Mouse (Mus musculus) intestine, embryonic 15.5 days (tissue): ENCODE results near the gene Gopc. TPM values are rescaled to one million over a fixed set of nuclear protein-coding genes. Genes with fewer than 3 reads are reported as not detected.
"Not testable (repeated sequence)": the region's sequence is repeated elsewhere in the genome, so short reads cannot be mapped to it uniquely, and the experiment has no call there.

Source experiments
- ATAC-seq: fragments of 200-750 bp; cut with Nextera tagmentation; 2 replicates; pipeline ENCODE4 v1.8.0; 2017; ENCODE audit warnings: moderate TSS enrichment, moderate library complexity
- H3K27ac ChIP-seq: fragments of 300-500 bp; sonication (generic); 2 replicates; pipeline ENCODE4 v1.5.1; 2015; ENCODE audit warnings: mild to moderate bottlenecking, inconsistent platforms
- H3K27me3 ChIP-seq: fragments of 300-500 bp; sonication (generic); replicated peaks from 2 replicates; pipeline ENCODE4 v1.6.1; 2015; ENCODE audit warnings: inconsistent platforms
- H3K36me3 ChIP-seq: fragments of 300-500 bp; sonication (generic); 2 replicates; pipeline ENCODE4 v1.6.1; 2015; ENCODE audit warnings: inconsistent platforms
- H3K4me1 ChIP-seq: fragments of 300-500 bp; sonication (generic); replicated peaks from 2 replicates; pipeline ENCODE4 v1.6.1; 2015; ENCODE audit warnings: inconsistent platforms
- H3K4me2 ChIP-seq: fragments of 300-500 bp; sonication (generic); replicated peaks from 2 replicates; pipeline ENCODE4 v1.6.1; 2015; ENCODE audit warnings: mild to moderate bottlenecking, inconsistent platforms
- H3K4me3 ChIP-seq: fragments of 300-500 bp; sonication (generic); replicated peaks from 2 replicates; pipeline ENCODE4 v1.5.1; 2015; ENCODE audit warnings: inconsistent platforms
- H3K9ac ChIP-seq: fragments of 300-500 bp; sonication (generic); 2 replicates; pipeline ENCODE4 v1.6.1; 2015; ENCODE audit warnings: inconsistent platforms
- H3K9me3 ChIP-seq: fragments of 300-500 bp; sonication (generic); 2 replicates; pipeline ENCODE4 v1.6.1; 2016; ENCODE audit warnings: inconsistent platforms
- WGBS: fragments of 180-500 bp; shearing (Covaris S2); methylation state at CpG from one replicate; pipeline ENCODE4 v1.1.7; 2015; 5-methylcytosine and 5-hydroxymethylcytosine counted together
- polyA plus RNA-seq: library from polyadenylated mRNA; unstranded; fragments of >200 nt; fragmentation: Nextera tagmentation; extraction: Ambion mirVana; gene quantifications from 2 replicates; pipeline ENCODE4 v1.2.1, GENCODE M21; 2015

Gene Gopc
- polyA plus RNA-seq, 1 experiment from 2014 or later, result 19.4 TPM

DNA sequence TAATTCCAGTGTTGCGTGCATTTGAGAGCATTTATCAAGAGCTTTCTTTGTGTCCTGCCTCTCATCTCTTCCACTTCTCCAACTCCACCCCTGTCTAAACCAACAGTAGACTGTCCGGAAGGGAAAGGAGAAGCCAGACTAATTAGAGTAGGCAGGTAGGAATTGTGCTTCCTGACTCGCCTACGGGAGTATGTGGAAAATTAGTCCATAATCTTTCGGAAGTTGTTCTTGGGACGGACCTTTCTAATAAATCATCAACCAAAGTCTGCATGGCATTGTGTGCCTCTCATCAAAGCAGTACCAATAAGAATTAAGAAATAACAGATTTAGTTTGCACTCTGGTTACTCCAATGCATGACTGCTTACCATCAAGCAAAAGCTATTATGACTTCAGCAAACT, 1.1 kb upstream of the Gopc start:
- H3K27ac ChIP-seq, result no peak overlapping the region
- 60% methylated on average over 6 of the region's 6 CpGs for WGBS
- H3K36me3 ChIP-seq, result no peaks in the 10 kb centered on the region
- H3K4me3 ChIP-seq, result peak overlapping the region; percentile 92
- H3K27me3 ChIP-seq, result no peaks in the 10 kb centered on the region
- peak overlapping the region; percentile 52 for H3K4me2 ChIP-seq
- no peaks in the 10 kb centered on the region for H3K4me1 ChIP-seq
- no peak overlapping the region for H3K9ac ChIP-seq
- no peak for ATAC-seq
- H3K9me3 ChIP-seq, result no peaks in the 10 kb centered on the region

DNA sequence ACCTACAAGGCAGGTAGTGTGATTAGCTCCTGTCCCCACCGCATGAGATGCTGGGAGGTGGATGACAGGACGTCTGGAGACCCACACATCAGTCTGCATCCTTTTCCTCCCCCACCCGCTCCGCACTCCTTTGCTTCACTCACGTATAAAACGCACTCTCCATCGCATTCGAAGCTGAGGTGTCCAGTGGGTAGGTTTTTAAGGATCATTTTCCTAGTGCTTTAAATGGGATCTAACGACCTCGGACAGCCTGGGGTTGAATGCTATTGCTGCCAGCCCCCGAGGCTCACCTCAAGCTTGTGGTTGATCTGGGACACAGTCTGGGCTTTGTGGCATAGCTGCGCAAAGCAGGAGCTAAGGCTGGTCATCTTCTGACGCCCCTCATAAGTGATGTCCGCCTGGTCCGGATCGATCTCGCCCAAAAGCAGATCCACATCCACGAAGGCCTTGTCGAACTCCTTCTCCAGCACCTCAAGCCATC, 563 bp downstream of the Gopc start:
- H3K27me3 ChIP-seq, result no peaks in the 10 kb centered on the region
- no peaks in the 10 kb centered on the region for H3K9me3 ChIP-seq
- H3K9ac ChIP-seq, result peak overlapping the region; percentile 94
- peak overlapping the region; percentile 92 for H3K4me3 ChIP-seq
- H3K27ac ChIP-seq, result peak overlapping the region; percentile 89
- WGBS, result under 1% methylated on average over 19 of the region's 19 CpGs
- peak; percentile 4; the same call in 1 of the 2 replicates for ATAC-seq
- no peaks in the 10 kb centered on the region for H3K36me3 ChIP-seq
- H3K4me1 ChIP-seq, result no peaks in the 10 kb centered on the region
- peak overlapping the region; percentile 74 for H3K4me2 ChIP-seq

DNA sequence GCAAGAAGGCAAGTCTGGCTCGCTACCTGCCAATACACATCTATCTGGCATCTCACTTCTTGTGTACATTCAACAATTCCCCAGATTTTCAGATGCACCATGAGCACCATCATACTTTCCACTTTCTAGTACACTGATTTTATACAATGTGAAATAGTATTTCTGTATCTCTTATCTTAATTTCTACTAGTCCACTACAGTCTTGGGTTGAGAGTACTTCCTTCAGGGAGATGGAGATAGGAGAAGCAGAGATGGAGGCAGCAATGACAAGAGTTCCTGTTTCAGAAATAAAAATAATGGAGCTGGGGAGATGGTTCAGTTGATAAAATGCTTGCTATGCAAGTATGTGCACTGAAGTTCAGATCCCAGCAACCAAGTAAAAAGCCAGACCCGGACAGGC, 4.1 kb downstream of the Gopc start:
- H3K4me1 ChIP-seq, result no peaks in the 10 kb centered on the region
- no peaks in the 10 kb centered on the region for H3K36me3 ChIP-seq
- no peak overlapping the region for H3K4me3 ChIP-seq
- ATAC-seq, result no peak
- no peaks in the 10 kb centered on the region for H3K9me3 ChIP-seq
- no peaks in the 10 kb centered on the region for H3K27me3 ChIP-seq
- H3K9ac ChIP-seq, result no peak overlapping the region
- H3K4me2 ChIP-seq, result no peak overlapping the region
- 97% methylated on average over 2 of the region's 2 CpGs for WGBS
- H3K27ac ChIP-seq, result no peak overlapping the region

DNA sequence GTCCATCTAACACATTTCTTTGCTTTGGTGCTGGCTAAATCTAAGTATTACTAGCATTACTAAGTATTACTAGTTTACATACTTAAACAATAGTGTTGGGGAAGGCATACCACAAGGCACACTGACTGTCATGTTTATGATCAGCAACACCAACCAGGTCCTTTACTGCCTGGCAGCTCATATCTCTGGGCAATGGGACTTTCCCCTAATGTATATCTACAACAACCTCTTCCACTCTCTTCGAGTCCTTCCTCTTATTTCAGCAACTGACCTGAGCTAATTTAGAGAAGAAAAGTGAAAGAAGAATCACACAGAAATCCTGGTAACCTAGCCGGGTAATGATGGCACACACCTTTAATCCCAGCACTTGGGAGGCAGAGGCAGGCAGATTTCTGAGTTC, 5.5 kb downstream of the Gopc start:
- H3K27ac ChIP-seq, result no peak overlapping the region
- no peak overlapping the region for H3K4me3 ChIP-seq
- H3K9ac ChIP-seq, result no peak overlapping the region
- no peaks in the 10 kb centered on the region for H3K9me3 ChIP-seq
- no peak overlapping the region for H3K4me2 ChIP-seq
- H3K27me3 ChIP-seq, result no peaks in the 10 kb centered on the region
- H3K4me1 ChIP-seq, result no peaks in the 10 kb centered on the region
- 82% methylated on average over 2 of the region's 2 CpGs for WGBS
- no peaks in the 10 kb centered on the region for H3K36me3 ChIP-seq
- ATAC-seq, result no peak

DNA sequence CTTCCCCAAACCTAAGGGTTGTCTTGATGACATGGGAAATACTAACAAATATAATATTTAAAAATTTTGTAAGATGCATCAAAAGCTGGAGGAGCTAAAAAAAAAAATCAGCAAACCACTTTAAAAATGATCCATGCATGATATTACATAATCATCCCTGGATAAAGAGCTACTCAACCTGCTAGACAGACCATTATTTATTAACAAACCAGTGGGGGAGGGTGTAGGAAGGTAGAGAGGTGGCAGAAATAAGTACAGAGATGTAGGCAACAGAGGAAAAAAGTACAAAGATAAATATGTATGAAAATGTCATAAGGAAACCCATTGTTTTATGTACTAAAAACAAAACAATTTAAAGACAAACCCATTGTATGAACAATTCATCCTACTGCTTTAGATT, 7.3 kb downstream of the Gopc start:
- H3K4me3 ChIP-seq, result no peak overlapping the region
- H3K27me3 ChIP-seq, result no peaks in the 10 kb centered on the region
- no peak overlapping the region for H3K27ac ChIP-seq
- H3K9me3 ChIP-seq, result no peaks in the 10 kb centered on the region
- no peak overlapping the region for H3K9ac ChIP-seq
- ATAC-seq, result no peak
- H3K4me2 ChIP-seq, result no peak overlapping the region
- no peaks in the 10 kb centered on the region for H3K36me3 ChIP-seq
- no peaks in the 10 kb centered on the region for H3K4me1 ChIP-seq

DNA sequence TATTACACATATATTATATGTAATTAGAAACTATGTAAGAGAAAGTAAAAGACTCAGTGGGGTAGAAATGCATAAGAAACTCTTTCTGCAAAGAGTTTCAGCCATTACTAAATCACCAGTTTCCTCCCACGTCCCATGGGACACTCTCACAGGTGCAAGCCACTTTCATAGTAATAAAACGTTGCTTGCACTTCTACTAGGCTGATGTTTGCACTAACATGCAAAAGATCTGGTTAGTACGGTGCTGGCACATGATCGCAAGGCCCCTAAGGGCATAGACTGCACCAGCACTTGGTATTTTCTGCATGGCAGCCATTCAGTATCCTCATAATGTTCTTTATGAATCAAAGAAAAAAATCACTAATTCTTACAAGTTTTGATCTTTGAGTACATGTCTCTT, 8.1 kb downstream of the Gopc start:
- Histone ChIP-seq H3K9me3 (no peaks in the 10 kb centered on the region), H3K4me2 (no peak overlapping the region), H3K4me1 (no peaks in the 10 kb centered on the region), H3K36me3 (no peaks in the 10 kb centered on the region), H3K9ac (no peak overlapping the region), H3K27me3 (no peaks in the 10 kb centered on the region), H3K27ac (no peak overlapping the region), H3K4me3 (no peak overlapping the region)
- peak; percentile 51; the same call in 1 of the 2 replicates for ATAC-seq
- WGBS, result 66% methylated on average over 4 of the region's 4 CpGs

DNA sequence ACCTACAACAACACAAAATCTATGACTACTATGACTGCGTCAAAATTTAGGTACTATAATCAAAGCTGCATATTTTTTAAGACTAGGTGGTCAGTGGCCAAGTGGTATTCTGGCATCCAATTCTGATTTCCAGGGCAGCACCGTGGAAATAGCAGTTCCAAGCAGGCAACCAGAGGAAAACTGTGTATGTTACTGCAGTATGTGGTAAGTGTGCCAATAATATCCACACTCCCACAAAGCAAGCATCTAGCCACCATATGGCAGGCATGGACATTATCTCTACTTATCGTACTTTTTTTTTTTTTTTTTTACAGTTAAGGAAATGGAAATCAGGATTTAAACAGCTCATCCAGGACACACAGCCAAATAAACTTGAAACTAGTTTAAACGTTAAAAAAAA, 13.5 kb downstream of the Gopc start:
- 78% methylated on average over 4 of the region's 4 CpGs for WGBS
- ATAC-seq, result no peak
- no peak overlapping the region for H3K9ac ChIP-seq
- no peaks in the 10 kb centered on the region for H3K36me3 ChIP-seq
- no peak overlapping the region for H3K4me3 ChIP-seq
- no peaks in the 10 kb centered on the region for H3K9me3 ChIP-seq
- H3K4me2 ChIP-seq, result no peak overlapping the region
- no peaks in the 10 kb centered on the region for H3K4me1 ChIP-seq
- no peaks in the 10 kb centered on the region for H3K27me3 ChIP-seq
- H3K27ac ChIP-seq, result no peak overlapping the region

DNA sequence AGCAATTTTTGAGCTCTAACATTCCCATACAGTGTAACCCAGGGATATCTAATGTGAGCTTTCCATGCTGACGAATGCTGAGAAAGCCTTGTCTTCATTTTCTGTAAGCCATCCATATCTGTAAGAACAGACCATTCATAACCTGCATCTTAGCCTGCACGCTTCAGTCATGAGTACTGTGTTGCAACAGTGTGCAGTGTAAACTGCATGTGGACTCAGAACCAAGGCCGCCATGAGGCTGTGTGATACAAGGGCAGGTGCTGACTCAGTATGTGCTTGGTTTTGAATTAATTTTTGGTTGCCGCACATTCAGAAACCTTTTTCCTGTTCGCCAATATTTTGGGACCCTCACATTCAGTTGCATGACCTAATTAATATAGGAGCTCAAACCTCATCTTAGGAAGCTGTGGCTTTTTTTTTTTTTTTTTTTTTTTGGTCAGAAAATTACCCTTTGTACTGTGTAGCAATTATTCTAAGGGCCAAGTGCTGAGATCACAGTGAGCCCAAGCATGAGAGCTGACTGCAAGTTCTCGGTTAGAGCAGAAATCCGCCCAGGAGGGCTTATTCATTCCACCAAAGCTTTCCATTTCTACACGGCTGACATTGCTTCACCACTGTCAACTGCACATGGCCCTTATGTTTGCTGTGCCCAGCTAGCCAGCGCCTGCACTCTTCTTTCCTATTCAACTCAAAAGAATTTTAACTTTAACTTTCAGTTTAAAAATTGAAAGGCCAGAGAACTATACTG, 20.9 kb downstream of the Gopc start:
- H3K4me2 ChIP-seq, result no peak overlapping the region
- H3K27me3 ChIP-seq, result no peaks in the 10 kb centered on the region
- no peak overlapping the region for H3K9ac ChIP-seq
- H3K27ac ChIP-seq, result no peak overlapping the region
- no peaks in the 10 kb centered on the region for H3K4me1 ChIP-seq
- WGBS, result 88% methylated on average over 9 of the region's 9 CpGs
- peak; percentile 71; the same call in 1 of the 2 replicates for ATAC-seq
- H3K4me3 ChIP-seq, result no peak overlapping the region
- H3K36me3 ChIP-seq, result no peaks in the 10 kb centered on the region
- no peaks in the 10 kb centered on the region for H3K9me3 ChIP-seq

DNA sequence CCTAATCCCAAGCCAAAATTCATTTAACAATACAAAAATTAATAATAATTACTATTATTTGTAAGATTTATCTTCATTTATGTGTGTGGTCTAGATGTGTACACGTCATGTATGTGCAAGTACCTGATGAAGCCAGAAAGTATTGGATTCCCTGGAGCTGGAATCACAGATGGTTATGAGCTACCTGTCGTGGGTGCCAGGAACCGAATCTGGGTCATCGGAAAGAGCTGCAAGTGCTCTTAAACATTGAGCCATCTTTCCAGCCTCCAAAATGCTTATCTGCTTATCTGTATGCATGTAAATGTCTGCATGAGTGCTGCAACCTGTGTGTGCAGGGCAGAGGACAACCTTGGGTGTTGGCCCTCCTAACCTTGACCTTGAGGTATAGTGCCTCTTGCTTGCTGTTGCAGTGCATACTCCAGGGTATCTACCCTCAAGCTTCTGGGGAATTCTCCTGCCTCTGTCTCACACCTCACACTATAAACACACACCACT, 21.6 kb downstream of the Gopc start:
- Histone ChIP-seq H3K9me3 (no peaks in the 10 kb centered on the region), H3K27ac (no peak overlapping the region), H3K4me3 (no peak overlapping the region), H3K36me3 (no peaks in the 10 kb centered on the region), H3K4me1 (no peaks in the 10 kb centered on the region), H3K9ac (no peak overlapping the region), H3K27me3 (no peaks in the 10 kb centered on the region), H3K4me2 (no peak overlapping the region)
- ATAC-seq, result no peak
- 95% methylated on average over 4 of the region's 4 CpGs for WGBS

DNA sequence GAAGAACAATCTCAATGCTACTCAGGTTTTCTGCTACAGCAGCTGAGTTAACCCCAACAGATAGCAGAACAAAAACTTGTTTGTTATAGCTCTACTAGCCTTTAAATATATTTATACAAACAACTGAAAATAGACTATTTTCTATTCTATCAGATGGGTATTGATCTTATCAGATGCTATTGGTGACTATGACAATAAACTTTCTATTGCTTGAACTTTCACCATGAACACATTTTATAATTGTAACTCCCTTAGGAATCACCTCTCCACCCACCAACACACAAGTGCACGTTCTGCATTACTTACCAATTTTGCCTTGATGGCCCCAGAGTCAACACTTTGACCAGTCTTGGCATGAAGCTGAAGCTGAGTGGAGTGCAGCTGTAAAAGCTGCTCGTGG, 23.5 kb downstream of the Gopc start, which contains the start of gene Gm26741:
Gm26741 (plus strand) TSS at position 301 of the 400 bp plus-strand sequence.
- no peaks in the 10 kb centered on the region for H3K9me3 ChIP-seq
- H3K36me3 ChIP-seq, result no peaks in the 10 kb centered on the region; the same call in 1 of the 2 replicates
- no peak within 1 kb of the TSS for H3K9ac ChIP-seq
- H3K27ac ChIP-seq, result no peak within 1 kb of the TSS
- H3K4me2 ChIP-seq, result no peak within 1 kb of the TSS
- no peak for ATAC-seq
- no peaks in the 10 kb centered on the region for H3K4me1 ChIP-seq
- no peak within 1 kb of the TSS for H3K4me3 ChIP-seq
- H3K27me3 ChIP-seq, result no peaks in the 10 kb centered on the region
- WGBS, result 85% methylated on average over 2 of the region's 2 CpGs

DNA sequence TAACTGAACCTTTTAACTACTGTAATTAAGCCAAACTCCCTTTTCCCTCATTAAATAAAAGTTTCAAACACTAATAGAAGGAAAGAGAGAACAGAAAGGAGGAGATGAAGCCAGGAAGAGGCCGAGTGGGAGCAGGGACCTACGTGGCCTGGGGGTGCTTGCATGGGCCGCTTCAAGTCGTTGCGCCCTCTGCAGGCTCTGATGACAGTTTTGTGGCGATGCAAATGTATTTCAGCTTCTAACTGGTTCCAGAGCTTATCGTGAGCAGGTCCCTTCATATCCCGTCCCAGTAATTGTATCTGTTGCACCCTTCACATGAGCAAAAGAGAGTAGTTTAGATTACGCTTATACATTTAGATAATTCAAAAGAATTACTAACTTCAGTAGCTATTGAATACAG, 28.7 kb downstream of the Gopc start:
- ATAC-seq, result no peak
- 81% methylated on average over 9 of the region's 9 CpGs for WGBS
- no peaks in the 10 kb centered on the region for H3K4me1 ChIP-seq
- no peak overlapping the region for H3K9ac ChIP-seq
- H3K27ac ChIP-seq, result no peak overlapping the region
- no peaks in the 10 kb centered on the region for H3K27me3 ChIP-seq
- no peak overlapping the region for H3K4me3 ChIP-seq
- no peaks in the 10 kb centered on the region for H3K9me3 ChIP-seq
- no peak overlapping the region for H3K4me2 ChIP-seq
- peaks cover 11% of the 10 kb centered on the region for H3K36me3 ChIP-seq

DNA sequence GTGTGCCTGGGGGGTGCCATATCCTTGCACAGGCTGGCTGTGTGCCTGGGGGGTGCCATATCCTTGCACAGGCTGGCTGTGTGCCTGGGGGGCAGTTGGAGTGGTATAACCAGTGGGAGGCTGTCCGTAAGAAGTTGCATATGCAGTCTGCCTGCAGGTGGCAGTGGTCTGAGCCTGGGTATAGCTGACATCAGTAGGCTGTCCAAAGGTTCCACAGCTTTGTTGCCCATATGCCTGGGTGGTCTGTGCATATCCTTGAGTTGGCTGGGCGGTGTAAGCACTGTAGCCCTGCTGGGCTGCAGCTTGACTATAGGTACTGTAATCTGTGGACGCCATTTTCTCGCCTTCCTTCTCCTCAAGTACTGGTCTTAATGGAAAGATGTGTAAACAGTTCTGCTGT, 38.6 kb downstream of the Gopc start:
- not testable (repeated sequence) for ATAC-seq, H3K4me1 ChIP-seq, H3K4me2 ChIP-seq, H3K9me3 ChIP-seq, H3K4me3 ChIP-seq, H3K27me3 ChIP-seq, H3K27ac ChIP-seq, H3K9ac ChIP-seq
- 88% methylated on average over 4 of the region's 4 CpGs for WGBS
- H3K36me3 ChIP-seq, result peaks cover 15% of the 10 kb centered on the region

DNA sequence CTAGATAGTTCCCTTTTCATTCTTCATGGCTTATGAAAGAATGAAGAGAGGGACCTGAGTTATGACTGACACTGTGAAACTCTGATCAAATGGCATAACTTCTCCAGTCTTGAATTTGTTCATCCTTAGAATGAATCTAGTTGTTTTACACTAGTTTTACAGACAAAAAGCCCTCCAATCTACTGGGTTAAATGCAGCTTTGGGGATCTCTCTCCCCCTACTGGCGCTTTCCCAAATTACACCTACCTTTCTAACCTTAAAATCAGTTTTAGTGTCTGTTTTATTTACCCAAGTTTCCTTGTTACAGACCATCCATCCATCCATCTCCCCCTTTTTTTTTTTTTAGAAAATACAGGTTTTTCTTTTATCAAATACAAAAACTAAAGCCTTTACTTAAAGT, 50.9 kb downstream of the Gopc start:
- Histone ChIP-seq H3K27ac (no peak overlapping the region), H3K36me3 (no peaks in the 10 kb centered on the region), H3K27me3 (no peaks in the 10 kb centered on the region), H3K4me2 (no peak overlapping the region), H3K9me3 (no peaks in the 10 kb centered on the region), H3K4me3 (no peak overlapping the region), H3K4me1 (no peaks in the 10 kb centered on the region), H3K9ac (no peak overlapping the region)
- ATAC-seq, result no peak
- 0% methylated on average over 1 of the region's 1 CpGs for WGBS
